Mouse (Mus musculus) spleen, adult 12 weeks (tissue): ENCODE measurements around the gene Egln1.

Experiments used
- DNase-seq: peaks from one replicate; pipeline ENCODE4 v3.0.0; 2022; ENCODE audit warnings: low spot score

Gene Egln1

DNA sequence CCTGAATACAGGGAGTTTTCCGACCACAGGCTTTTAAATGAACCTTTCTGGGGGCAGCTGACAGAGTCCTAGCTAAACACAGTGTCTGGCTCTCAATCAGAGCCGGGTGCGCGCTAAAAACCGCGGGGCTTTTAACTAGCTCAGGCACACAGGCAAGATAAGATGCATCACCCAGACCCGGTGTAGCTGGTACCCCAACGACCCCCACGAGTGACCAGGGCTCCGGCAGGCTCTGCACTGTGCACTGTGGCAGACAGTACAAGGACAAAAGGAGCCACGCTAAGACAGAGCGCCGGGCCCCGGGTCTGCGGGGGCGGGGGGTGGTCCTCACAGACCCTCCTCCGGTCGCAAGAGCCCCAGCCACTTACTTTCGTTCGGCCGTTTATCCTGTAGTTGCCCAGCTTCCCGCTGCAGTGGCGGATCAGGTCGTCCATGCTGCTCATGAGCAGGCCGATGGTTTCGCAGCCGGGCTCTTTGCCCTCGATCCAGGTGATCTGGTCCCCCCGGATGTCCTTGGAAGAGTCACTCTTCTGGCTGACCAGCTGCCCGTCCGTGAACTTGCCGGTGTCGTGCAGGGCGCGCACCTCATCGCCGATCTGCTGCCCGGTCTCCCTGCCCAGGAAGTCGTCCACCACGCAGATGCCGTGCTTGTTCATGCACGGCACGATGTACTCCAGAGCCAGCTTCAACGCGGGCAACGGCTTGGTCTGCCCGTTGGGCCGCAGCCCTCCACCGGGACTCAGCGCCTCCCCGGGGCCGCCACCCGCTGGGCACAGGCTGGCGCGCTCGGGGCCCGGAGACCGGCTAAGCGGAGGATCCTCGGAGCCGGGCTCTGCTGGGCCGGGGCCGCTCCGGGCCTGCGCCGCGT lies 1.0 kb downstream of the Egln1 start:
- DNase-seq, result peak; percentile 23

DNA sequence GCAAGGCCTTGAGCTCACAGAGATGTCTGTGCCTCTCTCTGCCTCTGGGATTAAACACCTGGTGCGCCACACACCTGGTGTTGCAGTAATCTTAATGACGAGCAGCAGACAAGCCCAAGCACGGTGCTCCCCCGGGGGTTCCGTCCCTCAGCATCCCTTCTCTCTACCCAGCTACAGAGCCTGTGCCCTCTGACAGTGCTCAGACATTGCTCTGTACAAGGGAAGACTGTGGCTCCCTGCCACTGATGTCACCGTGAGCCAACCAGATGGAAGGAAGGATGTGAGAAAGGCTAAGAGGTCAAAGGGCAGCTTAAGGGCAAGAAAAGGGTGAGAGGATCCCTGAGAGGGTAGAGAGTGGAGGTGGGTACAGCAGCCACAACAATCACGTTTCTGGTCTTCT lies 4.7 kb downstream of the Egln1 start:
- no peak for DNase-seq

DNA sequence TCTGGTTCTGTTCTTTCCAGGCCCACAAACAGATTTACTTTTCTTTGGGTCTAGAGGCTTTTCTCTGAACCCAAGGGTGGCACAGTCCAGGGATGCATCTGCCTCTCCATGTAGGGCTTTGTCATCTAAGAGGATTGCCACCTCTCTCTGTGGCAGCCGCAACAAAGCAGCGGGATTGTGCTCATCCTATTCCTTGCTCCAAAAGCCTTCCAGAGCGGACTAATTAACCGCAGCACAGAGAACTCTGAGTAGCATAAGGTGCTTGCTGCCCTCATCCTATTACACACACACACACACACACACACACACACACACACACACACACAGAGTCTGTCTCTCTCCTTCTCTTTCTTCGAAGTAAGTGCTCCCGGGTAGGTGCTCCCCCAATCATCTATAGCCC lies 5.3 kb downstream of the Egln1 start:
- no peak for DNase-seq

DNA sequence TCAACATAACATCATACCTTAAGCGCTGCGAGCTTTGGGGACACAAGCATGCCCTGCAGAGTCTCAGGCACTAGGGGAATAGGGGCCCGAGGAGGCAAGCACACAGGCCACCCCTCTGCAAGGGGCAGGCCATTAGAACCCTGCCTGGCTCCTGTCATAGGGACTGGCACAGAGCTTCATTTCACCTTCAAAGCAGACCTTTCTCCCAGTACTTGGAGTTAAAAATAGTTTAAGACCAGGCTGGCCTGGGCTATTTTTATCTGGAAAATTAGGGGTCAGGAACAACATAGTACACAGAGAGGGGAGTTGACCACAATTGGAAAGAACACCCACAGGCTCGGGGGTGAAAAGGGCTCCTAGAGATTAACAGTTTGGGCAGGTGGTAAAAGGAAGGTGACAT lies 11.8 kb downstream of the Egln1 start:
- no peak for DNase-seq

DNA sequence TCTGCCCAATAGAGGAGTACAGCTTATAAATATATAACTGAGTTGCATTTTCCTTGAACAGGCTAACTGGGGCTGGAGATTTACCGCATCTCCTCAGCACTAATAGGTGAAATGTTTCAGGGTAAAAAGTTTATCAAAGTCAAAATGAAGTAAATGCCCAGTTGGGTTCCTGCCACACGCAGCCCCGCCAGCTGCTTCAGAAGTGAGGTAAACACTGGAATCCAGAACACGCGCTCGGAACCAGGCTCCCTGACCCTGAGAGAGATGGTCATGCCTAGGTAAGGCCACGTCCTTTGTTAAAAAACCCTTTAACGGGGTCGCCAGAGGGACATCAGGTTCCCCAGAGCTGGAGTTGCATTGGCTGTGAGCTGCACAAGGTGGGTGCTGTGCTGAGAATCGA lies 12.4 kb downstream of the Egln1 start:
- no peak for DNase-seq

DNA sequence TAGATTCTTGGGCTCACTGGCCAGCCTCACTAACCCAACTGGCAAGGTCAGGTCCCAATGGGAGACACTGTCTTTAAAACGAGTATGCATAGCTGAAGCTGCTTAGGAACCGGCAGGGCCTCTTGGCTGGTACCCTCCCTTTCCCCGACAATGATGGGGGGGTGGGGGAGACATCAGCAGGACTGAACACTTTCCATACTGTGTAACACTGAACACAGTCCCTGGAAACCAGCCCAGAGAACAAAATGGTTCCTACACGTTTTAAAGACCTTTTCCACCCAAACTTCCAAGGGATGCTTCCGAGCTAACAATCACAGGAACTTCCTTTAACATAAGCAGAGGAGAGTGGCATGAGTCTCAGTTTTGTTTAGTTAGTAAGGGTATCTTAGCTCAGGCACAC lies 14.0 kb downstream of the Egln1 start:
- DNase-seq, result no peak

DNA sequence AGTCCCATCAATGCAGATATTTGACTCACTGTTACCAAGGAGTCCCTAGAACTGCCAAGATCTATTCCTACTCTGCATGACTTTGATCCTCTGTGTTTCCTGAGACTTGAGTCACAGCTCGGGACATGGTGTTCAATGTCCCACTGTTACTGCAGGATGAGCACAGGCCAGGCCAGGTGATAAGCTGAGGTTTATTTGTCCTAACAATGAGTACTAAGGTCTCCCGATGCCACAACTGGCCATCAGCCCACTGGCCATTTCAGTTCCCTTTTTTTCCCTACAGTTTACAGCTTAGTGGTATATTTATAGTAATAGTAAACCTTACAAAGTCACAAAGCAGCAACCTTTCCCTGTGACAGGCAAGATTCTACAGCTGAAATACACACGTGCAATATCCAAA lies 16.7 kb downstream of the Egln1 start:
- no peak for DNase-seq

DNA sequence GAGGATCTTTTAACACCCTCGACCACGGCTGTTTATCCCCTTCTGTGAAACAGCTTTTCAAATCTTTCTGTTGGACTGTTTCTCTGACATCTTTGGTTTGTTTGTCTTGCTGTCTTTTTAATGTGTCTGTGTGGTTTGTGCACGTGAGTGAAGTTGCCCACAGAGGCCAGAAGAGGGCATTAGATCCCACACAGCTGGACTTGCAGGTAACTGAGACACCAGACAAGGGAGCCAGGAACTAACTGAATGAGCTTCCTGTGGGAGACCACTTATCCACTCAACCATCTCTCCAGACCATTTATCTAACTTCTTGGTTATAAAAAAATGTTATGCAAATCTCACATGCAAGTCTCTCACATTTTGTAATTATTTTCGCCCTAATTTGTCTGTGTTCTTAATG lies 18.5 kb downstream of the Egln1 start:
- DNase-seq, result no peak

DNA sequence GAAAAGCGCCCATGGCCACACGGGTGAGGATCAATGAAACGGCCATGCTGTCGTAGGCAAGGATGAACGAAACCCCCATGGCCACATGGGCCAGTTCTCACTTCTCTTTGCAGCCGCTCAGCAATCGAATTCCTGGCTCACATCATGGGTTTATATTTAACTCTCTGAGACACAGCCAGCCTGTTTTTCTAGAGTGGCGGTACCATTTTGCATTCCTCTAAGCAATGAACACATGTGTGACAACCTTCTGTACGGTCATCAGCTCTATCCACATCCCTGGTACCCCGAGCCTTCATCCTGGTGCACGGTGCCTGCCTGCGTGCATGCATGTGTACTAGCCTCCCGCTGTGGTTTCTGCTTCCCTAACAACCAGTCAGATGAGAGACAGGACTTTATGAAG lies 19.0 kb downstream of the Egln1 start:
- no peak for DNase-seq

DNA sequence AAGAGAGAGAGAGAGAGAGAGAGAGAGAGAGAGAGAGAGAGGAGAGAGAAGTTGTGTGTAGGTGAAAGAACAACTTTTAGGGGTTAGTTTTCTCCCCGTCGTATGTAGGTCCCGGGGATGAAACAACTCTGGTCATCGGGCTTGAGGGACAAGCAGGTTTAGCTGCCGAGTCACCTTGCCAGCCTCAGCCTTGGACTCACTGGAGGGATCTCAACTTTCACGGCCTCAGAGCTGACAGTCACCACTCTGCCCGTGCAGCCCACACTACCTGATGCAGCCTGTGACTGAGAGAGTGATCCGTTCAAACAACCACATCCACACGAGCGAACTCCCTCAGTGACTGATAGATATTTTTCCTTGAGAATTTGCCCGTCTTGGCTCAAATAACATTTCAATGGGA lies 20.1 kb downstream of the Egln1 start:
- DNase-seq, result no peak

DNA sequence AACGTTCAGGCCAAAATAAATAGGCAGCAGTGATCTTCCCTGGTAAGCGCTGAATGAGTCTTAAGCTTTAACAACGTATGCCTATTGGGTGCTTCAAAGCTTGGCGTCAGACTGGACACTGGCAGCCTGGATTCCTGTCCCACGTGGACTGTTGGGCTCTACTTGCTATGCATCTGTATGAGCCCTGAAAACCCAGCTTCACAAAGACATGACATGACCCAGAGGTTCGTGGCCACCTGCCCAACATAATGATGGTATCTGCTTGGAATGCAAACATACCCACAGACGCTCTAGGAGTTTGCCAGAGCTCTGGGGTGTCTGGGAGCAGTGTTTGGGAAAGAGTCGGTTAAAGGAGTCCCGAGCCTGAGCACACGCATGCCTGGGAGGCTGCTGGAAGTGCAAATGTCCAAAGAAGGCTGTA lies 22.8 kb downstream of the Egln1 start:
- no peak for DNase-seq

DNA sequence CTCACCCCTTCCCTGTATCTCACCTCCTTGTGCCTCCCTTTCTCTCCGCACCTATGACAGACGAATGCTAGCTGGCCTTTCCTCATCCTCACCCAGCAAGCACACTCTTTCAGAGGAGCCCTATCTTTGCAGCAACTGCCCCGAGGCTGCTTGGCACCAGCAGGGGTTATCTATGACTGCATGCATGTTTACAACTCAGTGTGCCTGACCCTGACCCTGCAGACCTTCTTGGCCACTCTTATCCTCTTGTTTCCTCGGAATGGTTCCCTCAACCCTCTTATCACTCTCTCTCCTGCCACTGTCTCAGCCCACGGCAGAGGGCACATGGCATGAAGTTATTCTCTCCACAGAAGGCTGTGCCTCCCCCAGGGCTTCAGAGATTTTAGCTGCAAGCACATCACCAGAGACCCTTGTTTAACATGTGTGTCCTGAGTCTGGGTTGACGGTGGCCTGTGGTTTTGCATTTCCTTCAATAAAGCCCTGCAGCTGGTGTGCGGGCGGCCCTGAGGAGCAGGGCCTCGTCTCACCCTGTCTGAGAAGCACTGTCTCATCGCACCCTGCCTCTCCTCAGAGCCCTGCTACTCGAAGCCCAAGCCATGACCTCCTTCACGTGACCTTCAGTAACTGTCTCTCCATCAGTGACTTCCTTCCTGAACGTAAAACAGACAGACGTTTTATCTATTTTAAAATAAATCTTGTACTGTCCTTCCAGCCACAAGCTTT lies 23.4 kb downstream of the Egln1 start:
- no peak for DNase-seq

DNA sequence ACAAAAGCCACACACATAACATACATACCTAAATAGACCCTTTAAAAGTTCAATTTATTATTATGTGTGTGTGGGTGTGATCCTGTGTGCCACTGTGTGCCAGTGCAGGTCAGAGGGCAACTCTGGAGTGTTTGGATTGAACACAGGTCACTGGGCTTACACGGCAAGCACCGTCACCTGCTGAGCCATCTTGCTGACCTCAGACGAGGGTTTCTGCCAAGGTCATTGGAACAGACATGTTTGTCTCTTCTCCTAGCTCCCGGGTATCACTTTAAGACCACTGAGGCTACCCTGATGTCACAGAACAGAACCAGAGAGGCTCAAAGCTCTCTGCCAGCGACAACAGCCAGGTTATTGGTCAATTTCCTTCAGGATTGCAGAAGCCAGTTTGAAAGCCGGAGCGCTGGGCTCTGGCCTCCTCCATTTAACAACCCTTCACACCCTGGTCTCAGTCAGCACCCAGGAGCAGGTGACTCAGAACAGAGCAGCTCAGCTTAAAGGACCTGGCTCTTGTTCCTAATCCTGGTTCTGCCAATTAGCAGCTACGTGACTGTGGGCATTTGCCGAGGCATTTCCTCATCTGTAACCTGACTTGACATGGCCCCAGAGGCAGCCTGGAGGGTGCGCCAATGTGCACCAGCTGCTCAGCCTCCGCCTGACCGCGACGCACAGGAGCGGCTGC lies 25.0 kb downstream of the Egln1 start:
- no peak for DNase-seq

DNA sequence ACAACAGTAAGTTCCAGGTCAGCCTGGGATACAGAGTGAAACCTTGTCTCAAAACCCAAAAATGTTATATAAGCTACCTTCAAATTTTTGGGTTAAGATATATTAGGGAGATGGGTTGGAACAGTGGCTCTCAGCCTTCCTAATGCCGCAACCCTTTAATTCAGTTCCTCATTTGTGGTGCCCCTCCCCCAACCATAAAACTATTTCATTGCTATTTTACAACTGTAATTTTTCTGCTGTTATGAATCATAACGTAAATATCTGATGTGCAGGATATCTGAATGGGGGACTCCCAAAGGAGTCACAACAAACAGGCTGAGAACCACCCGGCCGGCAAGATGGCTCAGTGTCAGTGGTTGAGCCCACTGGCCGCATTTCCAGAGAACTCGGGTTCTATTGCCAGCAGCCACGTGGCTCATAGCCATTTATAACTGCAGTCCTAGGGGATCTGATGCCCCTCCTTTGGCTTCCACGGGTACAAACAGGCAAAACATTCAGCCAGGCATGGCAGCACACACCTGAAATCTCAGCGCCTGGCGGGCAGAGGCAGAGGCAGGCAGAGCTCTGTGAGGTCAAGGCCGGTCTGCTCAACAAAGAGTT lies 26.5 kb downstream of the Egln1 start:
- no peak for DNase-seq

DNA sequence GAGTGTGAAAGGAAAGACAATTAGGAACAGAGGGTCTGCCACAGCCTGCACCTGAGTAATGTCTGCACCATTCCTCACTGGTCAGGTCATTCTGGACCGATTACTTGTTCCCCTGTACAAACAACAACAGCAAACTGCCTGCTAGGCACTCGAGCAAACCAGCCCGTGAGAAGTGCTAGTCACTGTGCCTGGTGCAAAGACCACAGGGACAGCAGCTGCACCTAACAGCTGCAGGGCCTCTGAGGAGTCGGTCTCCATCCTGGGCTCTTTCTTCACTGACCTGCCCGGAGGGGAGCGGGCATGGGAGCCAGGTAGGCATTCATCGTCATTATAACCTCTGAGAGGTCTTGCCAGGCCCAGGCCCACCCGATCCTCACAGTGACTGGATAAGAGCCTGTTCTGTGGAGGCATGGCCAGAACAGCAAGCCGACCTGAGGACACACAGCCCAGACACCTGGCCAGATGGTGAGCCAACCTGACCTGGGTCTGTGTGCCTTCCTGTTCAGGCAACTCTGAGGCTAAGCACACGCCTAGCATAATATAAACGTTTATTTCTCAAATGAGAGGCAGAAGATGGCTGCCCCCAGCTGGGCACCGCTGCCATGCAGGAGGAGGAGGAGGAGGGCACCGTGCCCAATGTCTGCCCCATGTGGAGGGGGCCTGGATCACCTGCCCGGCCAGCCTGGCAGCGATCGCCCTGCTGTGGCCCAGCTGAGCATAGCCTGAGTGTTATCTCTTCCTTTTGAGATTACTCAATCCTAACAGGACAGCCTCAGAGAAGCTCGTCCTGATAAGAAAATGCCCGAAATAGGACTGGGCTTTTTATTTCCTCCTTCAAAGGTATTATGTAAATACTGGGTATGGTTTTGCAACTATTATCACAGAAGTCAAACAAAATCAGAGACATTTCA lies 27.5 kb downstream of the Egln1 start:
- DNase-seq, result no peak

DNA sequence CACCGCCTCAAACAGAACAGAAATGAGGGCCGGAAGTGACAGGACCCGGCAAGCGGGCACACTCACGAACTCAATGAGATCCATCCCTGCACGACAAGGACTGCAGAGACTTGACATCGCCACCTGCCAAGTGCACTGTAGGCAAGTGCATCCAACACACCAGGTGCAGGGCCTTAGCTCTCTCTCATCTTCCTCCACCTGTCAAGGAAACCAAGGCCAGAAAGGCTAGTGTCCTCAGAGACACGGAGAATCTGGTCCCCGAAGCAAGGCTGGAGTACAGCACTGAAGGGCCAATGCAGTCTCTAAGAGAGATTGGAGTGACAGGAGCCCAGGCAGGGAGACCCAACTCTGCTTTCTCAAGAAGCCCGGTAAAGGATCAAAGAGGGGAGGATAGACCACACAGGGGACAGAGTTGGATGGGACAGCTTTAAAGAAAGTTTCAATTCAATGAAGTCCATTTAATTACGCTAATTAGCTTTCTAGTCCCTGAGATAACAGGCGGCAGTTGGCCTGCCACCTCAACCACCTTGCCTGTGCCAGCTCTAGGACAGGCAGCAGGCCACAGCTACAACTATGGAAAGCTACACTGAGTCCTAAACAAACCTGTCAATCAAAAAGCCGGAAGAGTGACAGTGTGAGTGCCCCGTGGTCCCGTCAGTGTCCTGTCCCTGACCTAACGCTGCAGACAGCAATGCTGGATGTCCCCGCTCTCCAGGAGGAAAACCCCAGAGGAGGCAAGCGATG lies 31.2 kb downstream of the Egln1 start:
- no peak for DNase-seq

DNA sequence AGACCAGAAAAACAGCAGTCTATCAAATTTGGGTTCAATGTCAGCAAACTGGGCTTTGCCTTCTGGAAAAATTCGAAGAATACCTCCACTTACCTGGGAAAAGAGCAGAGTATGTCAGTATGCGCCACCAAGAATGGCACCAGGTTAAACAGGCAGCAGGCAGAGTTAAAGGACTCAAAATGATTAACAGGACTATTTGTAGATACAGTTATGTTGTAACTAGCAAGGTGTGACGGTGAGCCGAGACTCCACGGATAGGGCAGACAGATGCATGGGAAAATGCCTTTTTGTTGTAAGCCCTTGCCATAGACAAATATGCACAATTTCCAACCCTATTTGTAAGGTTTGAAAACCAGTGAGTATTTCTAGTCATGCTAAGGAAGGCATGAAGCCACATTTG lies 35.1 kb downstream of the Egln1 start:
- DNase-seq, result no peak

DNA sequence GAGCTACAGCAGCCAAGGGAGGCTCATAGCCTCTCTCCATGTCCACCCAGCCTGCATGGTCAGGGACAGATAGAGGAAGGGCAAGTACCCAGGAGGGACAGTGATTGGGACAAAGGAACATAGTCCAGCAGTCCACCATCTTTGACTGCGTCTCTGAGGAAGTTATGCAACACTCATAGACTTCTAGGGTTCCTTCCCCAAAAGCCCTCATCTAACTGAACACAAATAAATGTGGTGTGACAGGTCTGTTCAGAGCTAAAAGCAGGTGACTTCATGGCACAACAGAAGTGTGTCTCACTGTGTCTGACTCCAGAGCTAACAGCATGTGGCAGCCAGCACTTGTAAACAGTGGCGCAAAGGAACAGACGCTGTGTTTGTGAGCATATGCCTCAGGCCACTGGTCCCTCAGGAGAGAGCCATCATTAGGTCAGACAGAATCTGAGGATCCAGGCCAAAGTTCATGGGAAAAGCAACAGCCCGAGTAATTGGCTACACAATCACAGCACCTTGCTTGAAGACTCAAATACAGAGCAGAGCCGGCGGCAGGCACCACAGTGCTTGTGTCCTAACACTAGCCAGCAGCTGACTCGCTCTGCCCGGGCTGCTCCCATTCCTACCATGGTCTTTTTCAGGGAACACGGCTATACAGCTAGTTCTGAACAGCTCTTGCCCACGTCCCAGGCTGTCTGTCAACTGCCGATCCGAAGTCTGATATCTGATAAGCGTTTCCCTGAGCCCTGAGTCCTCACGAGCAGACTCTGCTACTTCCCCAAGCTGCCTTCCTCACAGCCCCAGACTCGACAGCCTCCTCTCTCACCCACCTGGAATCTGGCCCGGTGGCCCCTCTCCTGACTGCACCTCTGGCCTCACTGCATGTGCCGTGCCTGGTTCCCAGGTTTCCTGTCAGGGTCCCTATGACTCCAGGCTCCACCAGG lies 36.9 kb downstream of the Egln1 start:
- DNase-seq, result no peak

DNA sequence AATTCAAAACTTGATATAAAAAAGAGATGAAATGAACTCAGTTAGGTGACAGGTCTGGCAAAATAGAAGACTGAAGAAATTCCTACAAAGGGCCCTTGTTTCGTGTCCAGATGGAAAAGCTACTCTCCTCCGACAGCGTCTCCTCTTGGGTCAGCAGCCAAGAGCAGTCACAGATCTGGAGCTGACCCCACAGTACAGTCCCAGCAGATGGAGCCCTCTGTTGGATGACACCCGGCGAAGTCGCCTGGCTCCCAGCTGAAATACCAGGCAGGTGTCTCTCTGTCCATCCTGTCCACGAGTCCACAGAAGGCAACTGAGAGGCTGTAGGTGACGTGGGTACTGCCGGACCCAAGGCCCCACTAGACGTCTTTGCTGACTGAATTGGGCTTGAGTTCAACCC lies 38.8 kb downstream of the Egln1 start:
- no peak for DNase-seq

DNA sequence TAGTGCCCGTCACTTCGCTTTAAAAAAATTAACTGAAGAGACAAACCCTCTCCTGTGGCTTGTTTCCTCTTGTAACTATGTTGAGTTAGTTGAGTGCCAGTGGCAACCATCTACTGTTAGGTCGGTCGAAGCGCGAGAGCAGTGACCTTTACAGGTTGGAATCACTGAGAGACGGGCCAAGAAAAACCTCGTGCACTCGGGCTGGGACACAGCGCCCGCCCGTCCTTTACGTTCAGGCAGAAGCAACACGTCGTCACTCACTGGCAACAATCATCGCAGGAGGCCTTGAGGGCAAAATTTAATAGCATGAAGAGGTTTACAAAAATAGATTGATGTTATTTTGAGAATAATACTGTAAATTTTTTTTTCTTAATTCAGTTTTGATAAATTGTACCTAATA lies 39.2 kb downstream of the Egln1 start:
- DNase-seq, result no peak
